Mouse (Mus musculus): Measurements from ENCODE around the gene Clec3b. TPM values are rescaled to one million over a fixed set of nuclear protein-coding genes. Genes with fewer than 3 reads are reported as not detected.

The Clec3b gene
- polyA plus RNA-seq, 1 experiment = 19.2 TPM

GRCm38 (mm10) chr9:123127663-123128062, 23.1 kb upstream of the Clec3b start:
- Histone ChIP-seq H3K27ac (ENCODE audit: control insufficient read depth, insufficient read depth, low read length) (no peak overlapping the region), H3K36me3 (ENCODE audit: control insufficient read depth, insufficient read depth, low read length) (peaks cover 36% of the 10 kb centered on the region), H3K4me3 (ENCODE audit: control insufficient read depth, insufficient read depth, low read length) (no peak overlapping the region), H3K27me3 (ENCODE audit: control insufficient read depth, insufficient read depth, low read length) (no peaks in the 10 kb centered on the region), H3K4me1 (replicated peaks; ENCODE audit: control insufficient read depth, insufficient read depth, low read length) (no peaks in the 10 kb centered on the region)
- no peak for DNase-seq
- WGBS = 97% methylated on average over 6 of the region's 6 CpGs
- TF ChIP-seq POLR2A (IDR thresholded peaks at IDR 0.05; ENCODE audit: control insufficient read depth, extremely low read depth, insufficient read depth, low read length, poor library complexity) (no peak), CTCF (IDR thresholded peaks at IDR 0.05; ENCODE audit: borderline replicate concordance, control insufficient read depth, extremely low read depth, insufficient read depth, low read length, poor library complexity) (no peak)

- Histone ChIP-seq H3K4me1 (replicated peaks; ENCODE audit: control insufficient read depth, insufficient read depth, low read length) (no peaks in the 10 kb centered on the region), H3K27me3 (ENCODE audit: control insufficient read depth, insufficient read depth, low read length) (no peaks in the 10 kb centered on the region), H3K4me3 (ENCODE audit: control insufficient read depth, insufficient read depth, low read length) (no peak overlapping the region), H3K27ac (ENCODE audit: control insufficient read depth, insufficient read depth, low read length) (no peak overlapping the region), H3K36me3 (ENCODE audit: control insufficient read depth, insufficient read depth, low read length) (peaks cover 55% of the 10 kb centered on the region)
- no peak for DNase-seq
- TF ChIP-seq CTCF (IDR thresholded peaks at IDR 0.05; ENCODE audit: borderline replicate concordance, control insufficient read depth, extremely low read depth, insufficient read depth, low read length, poor library complexity) = no peak
- no peak for TF ChIP-seq POLR2A (IDR thresholded peaks at IDR 0.05; ENCODE audit: control insufficient read depth, extremely low read depth, insufficient read depth, low read length, poor library complexity)
- WGBS = 96% methylated on average over 3 of the region's 3 CpGs
Measured at GRCm38 (mm10) chr9:123132994-123133393, 17.8 kb upstream of the Clec3b start.

- Histone ChIP-seq H3K4me3 (ENCODE audit: control insufficient read depth, insufficient read depth, low read length) (no peak overlapping the region), H3K36me3 (ENCODE audit: control insufficient read depth, insufficient read depth, low read length) (peaks cover 29% of the 10 kb centered on the region), H3K27ac (ENCODE audit: control insufficient read depth, insufficient read depth, low read length) (no peak overlapping the region), H3K4me1 (replicated peaks; ENCODE audit: control insufficient read depth, insufficient read depth, low read length) (no peaks in the 10 kb centered on the region), H3K27me3 (ENCODE audit: control insufficient read depth, insufficient read depth, low read length) (no peaks in the 10 kb centered on the region)
- 94% methylated on average over 7 of the region's 7 CpGs for WGBS
- DNase-seq = no peak
- TF ChIP-seq CTCF (IDR thresholded peaks at IDR 0.05; ENCODE audit: borderline replicate concordance, control insufficient read depth, extremely low read depth, insufficient read depth, low read length, poor library complexity) (no peak), POLR2A (IDR thresholded peaks at IDR 0.05; ENCODE audit: control insufficient read depth, extremely low read depth, insufficient read depth, low read length, poor library complexity) (no peak)
Measured at GRCm38 (mm10) chr9:123136953-123137682, 13.6 kb upstream of the Clec3b start.

GRCm38 (mm10) chr9:123138891-123139474, 11.8 kb upstream of the Clec3b start:
- WGBS = 78% methylated on average over 5 of the region's 5 CpGs
- Histone ChIP-seq H3K36me3 (ENCODE audit: control insufficient read depth, insufficient read depth, low read length) (peaks cover 18% of the 10 kb centered on the region), H3K27ac (ENCODE audit: control insufficient read depth, insufficient read depth, low read length) (no peak overlapping the region), H3K27me3 (ENCODE audit: control insufficient read depth, insufficient read depth, low read length) (no peaks in the 10 kb centered on the region), H3K4me1 (replicated peaks; ENCODE audit: control insufficient read depth, insufficient read depth, low read length) (no peaks in the 10 kb centered on the region), H3K4me3 (ENCODE audit: control insufficient read depth, insufficient read depth, low read length) (no peak overlapping the region)
- no peak for TF ChIP-seq POLR2A (IDR thresholded peaks at IDR 0.05; ENCODE audit: control insufficient read depth, extremely low read depth, insufficient read depth, low read length, poor library complexity)
- TF ChIP-seq CTCF (IDR thresholded peaks at IDR 0.05; ENCODE audit: borderline replicate concordance, control insufficient read depth, extremely low read depth, insufficient read depth, low read length, poor library complexity) = no peak
- no peak for DNase-seq

- Histone ChIP-seq H3K36me3 (ENCODE audit: control insufficient read depth, insufficient read depth, low read length) (peaks cover 14% of the 10 kb centered on the region), H3K27ac (ENCODE audit: control insufficient read depth, insufficient read depth, low read length) (no peak overlapping the region), H3K4me3 (ENCODE audit: control insufficient read depth, insufficient read depth, low read length) (no peak overlapping the region), H3K4me1 (replicated peaks; ENCODE audit: control insufficient read depth, insufficient read depth, low read length) (no peaks in the 10 kb centered on the region), H3K27me3 (ENCODE audit: control insufficient read depth, insufficient read depth, low read length) (no peaks in the 10 kb centered on the region)
- no peak for DNase-seq
- WGBS = 68% methylated on average over 4 of the region's 4 CpGs
- TF ChIP-seq POLR2A (IDR thresholded peaks at IDR 0.05; ENCODE audit: control insufficient read depth, extremely low read depth, insufficient read depth, low read length, poor library complexity) (no peak), CTCF (IDR thresholded peaks at IDR 0.05; ENCODE audit: borderline replicate concordance, control insufficient read depth, extremely low read depth, insufficient read depth, low read length, poor library complexity) (no peak)
Measured at GRCm38 (mm10) chr9:123139887-123140614, 10.7 kb upstream of the Clec3b start.

- TF ChIP-seq POLR2A (IDR thresholded peaks at IDR 0.05; ENCODE audit: control insufficient read depth, extremely low read depth, insufficient read depth, low read length, poor library complexity) (no peak), CTCF (IDR thresholded peaks at IDR 0.05; ENCODE audit: borderline replicate concordance, control insufficient read depth, extremely low read depth, insufficient read depth, low read length, poor library complexity) (no peak)
- DNase-seq = no peak
- Histone ChIP-seq H3K27me3 (ENCODE audit: control insufficient read depth, insufficient read depth, low read length) (no peaks in the 10 kb centered on the region), H3K36me3 (ENCODE audit: control insufficient read depth, insufficient read depth, low read length) (no peaks in the 10 kb centered on the region), H3K4me3 (ENCODE audit: control insufficient read depth, insufficient read depth, low read length) (no peak overlapping the region), H3K4me1 (replicated peaks; ENCODE audit: control insufficient read depth, insufficient read depth, low read length) (peaks cover 9% of the 10 kb centered on the region), H3K27ac (ENCODE audit: control insufficient read depth, insufficient read depth, low read length) (no peak overlapping the region)
- 90% methylated on average over 5 of the region's 5 CpGs for WGBS
Measured at GRCm38 (mm10) chr9:123148430-123148829, 2.3 kb upstream of the Clec3b start.
